Mouse (Mus musculus): ENCODE results near the gene Gna14. TPM values are rescaled to one million over a fixed set of nuclear protein-coding genes. Genes with fewer than 3 reads are reported as not detected.

The Gna14 gene
- polyA plus RNA-seq, 1 experiment: 0.64 TPM

GRCm38 (mm10) chr19:16425596-16425995 lies 10.0 kb upstream of the Gna14 start:
- TF ChIP-seq CTCF (IDR thresholded peaks at IDR 0.05; ENCODE audit: borderline replicate concordance, insufficient read depth, low read depth, low read length) (no peak), POLR2A (IDR thresholded peaks at IDR 0.05; ENCODE audit: borderline replicate concordance, insufficient read depth, low read length) (no peak)

GRCm38 (mm10) chr19:16431368-16431767 lies 4.2 kb upstream of the Gna14 start:
- Histone ChIP-seq H3K27me3 (ENCODE audit: control insufficient read depth, insufficient read depth, low read length) (no peaks in the 10 kb centered on the region), H3K27ac (ENCODE audit: insufficient read depth, low read length) (no peak overlapping the region), H3K4me3 (replicated peaks; ENCODE audit: insufficient read depth, low read depth, low read length) (no peak overlapping the region), H3K4me1 (ENCODE audit: control insufficient read depth, insufficient read depth, low read length) (no peaks in the 10 kb centered on the region)
- DNase-seq: no peak
- no peak for TF ChIP-seq CTCF (IDR thresholded peaks at IDR 0.05; ENCODE audit: borderline replicate concordance, insufficient read depth, low read depth, low read length)
- 64% methylated on average over 8 of the region's 8 CpGs for WGBS

More at GRCm38 (mm10) chr19:16425596-16425995, 10.0 kb upstream of the Gna14 start:
- H3K27ac ChIP-seq (ENCODE audit: insufficient read depth, low read length): no peak overlapping the region
- no peak overlapping the region for H3K4me3 ChIP-seq (replicated peaks; ENCODE audit: insufficient read depth, low read depth, low read length)
- 48% methylated on average over 2 of the region's 2 CpGs for WGBS
- no peaks in the 10 kb centered on the region for H3K27me3 ChIP-seq (ENCODE audit: control insufficient read depth, insufficient read depth, low read length)
- H3K4me1 ChIP-seq (ENCODE audit: control insufficient read depth, insufficient read depth, low read length): no peaks in the 10 kb centered on the region
- no peak for DNase-seq

- Histone ChIP-seq H3K27ac (ENCODE audit: insufficient read depth, low read length) (no peak overlapping the region), H3K4me1 (ENCODE audit: control insufficient read depth, insufficient read depth, low read length) (no peaks in the 10 kb centered on the region), H3K4me3 (replicated peaks; ENCODE audit: insufficient read depth, low read depth, low read length) (no peak overlapping the region), H3K27me3 (ENCODE audit: control insufficient read depth, insufficient read depth, low read length) (no peaks in the 10 kb centered on the region)
- TF ChIP-seq CTCF (IDR thresholded peaks at IDR 0.05; ENCODE audit: borderline replicate concordance, insufficient read depth, low read depth, low read length): no peak
- no peak for TF ChIP-seq POLR2A (IDR thresholded peaks at IDR 0.05; ENCODE audit: borderline replicate concordance, insufficient read depth, low read length)
- peak in 1 of 2 experiments; percentile 9 for DNase-seq
- 4% methylated on average over 9 of the region's 9 CpGs for WGBS
Observed at GRCm38 (mm10) chr19:16434879-16435278, 683 bp upstream of the Gna14 start.

DNA sequence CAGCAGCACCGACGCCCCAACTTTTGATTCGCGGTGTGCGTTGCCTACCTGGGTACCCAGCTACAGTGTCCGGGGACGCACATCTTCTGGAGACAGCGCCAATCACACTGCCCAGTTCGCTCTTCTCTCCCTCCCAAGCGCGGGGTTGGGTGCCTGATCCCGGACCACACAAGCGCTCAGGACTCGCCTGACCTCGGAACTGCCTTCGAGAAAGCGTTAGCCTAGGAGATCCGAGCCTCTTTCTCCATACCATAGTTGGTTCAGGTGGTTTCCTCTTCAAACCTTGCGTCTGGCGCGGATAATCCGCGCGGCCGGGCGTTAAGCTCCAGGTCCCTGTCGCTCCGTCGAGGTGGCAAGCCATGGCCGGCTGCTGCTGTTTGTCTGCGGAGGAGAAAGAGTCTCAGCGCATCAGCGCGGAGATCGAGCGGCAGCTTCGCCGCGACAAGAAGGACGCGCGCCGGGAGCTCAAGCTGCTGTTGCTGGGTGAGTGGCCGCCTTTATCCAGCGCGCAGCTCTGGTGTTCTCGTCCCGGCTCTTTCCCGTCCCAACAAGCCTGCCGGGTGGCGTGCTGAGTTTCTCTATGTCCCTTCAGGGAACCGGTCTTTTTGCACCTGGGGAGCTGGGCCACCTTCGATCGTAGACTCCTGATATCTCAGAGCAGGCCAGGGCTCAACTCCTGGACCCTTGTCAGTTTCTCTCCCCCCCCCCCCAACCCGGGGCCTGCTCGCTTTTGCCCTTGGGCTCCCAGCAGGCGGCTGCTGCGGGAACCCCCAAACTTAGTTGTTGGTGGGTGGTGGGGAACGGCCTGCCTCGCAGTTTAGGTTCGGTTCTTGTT lies 990 bp downstream of the Gna14 start:
- 8% methylated on average over 61 of the region's 61 CpGs for WGBS
- peak in 1 of 2 experiments; percentile 10 for DNase-seq
- Histone ChIP-seq H3K4me3 (replicated peaks; ENCODE audit: insufficient read depth, low read depth, low read length) (no peak overlapping the region), H3K4me1 (ENCODE audit: control insufficient read depth, insufficient read depth, low read length) (no peaks in the 10 kb centered on the region), H3K27ac (ENCODE audit: insufficient read depth, low read length) (no peak overlapping the region), H3K27me3 (ENCODE audit: control insufficient read depth, insufficient read depth, low read length) (no peaks in the 10 kb centered on the region)
- no peak for TF ChIP-seq POLR2A (IDR thresholded peaks at IDR 0.05; ENCODE audit: borderline replicate concordance, insufficient read depth, low read length)

- Histone ChIP-seq H3K27me3 (ENCODE audit: control insufficient read depth, insufficient read depth, low read length) (no peaks in the 10 kb centered on the region), H3K27ac (ENCODE audit: insufficient read depth, low read length) (no peak overlapping the region), H3K4me3 (replicated peaks; ENCODE audit: insufficient read depth, low read depth, low read length) (no peak overlapping the region), H3K4me1 (ENCODE audit: control insufficient read depth, insufficient read depth, low read length) (no peaks in the 10 kb centered on the region)
- TF ChIP-seq CTCF (IDR thresholded peaks at IDR 0.05; ENCODE audit: borderline replicate concordance, insufficient read depth, low read depth, low read length) (no peak), POLR2A (IDR thresholded peaks at IDR 0.05; ENCODE audit: borderline replicate concordance, insufficient read depth, low read length) (no peak)
- WGBS: 86% methylated on average over 4 of the region's 4 CpGs
- DNase-seq: no peak
Observed at GRCm38 (mm10) chr19:16437170-16437483, 1.6 kb downstream of the Gna14 start.

- Histone ChIP-seq H3K4me3 (replicated peaks; ENCODE audit: insufficient read depth, low read depth, low read length) (no peak overlapping the region), H3K27ac (ENCODE audit: insufficient read depth, low read length) (no peak overlapping the region), H3K27me3 (ENCODE audit: control insufficient read depth, insufficient read depth, low read length) (no peaks in the 10 kb centered on the region), H3K4me1 (ENCODE audit: control insufficient read depth, insufficient read depth, low read length) (no peaks in the 10 kb centered on the region)
- TF ChIP-seq POLR2A (IDR thresholded peaks at IDR 0.05; ENCODE audit: borderline replicate concordance, insufficient read depth, low read length) (no peak), CTCF (IDR thresholded peaks at IDR 0.05; ENCODE audit: borderline replicate concordance, insufficient read depth, low read depth, low read length) (no peak)
- no peak for DNase-seq
- WGBS: 91% methylated on average over 5 of the region's 5 CpGs
Observed at GRCm38 (mm10) chr19:16437906-16438305, 2.3 kb downstream of the Gna14 start.

GRCm38 (mm10) chr19:16439278-16439677 lies 3.7 kb downstream of the Gna14 start:
- H3K4me1 ChIP-seq (ENCODE audit: control insufficient read depth, insufficient read depth, low read length): no peaks in the 10 kb centered on the region
- WGBS: 59% methylated on average over 4 of the region's 4 CpGs
- no peak for DNase-seq
- TF ChIP-seq POLR2A (IDR thresholded peaks at IDR 0.05; ENCODE audit: borderline replicate concordance, insufficient read depth, low read length): no peak
- TF ChIP-seq CTCF (IDR thresholded peaks at IDR 0.05; ENCODE audit: borderline replicate concordance, insufficient read depth, low read depth, low read length): no peak
- H3K4me3 ChIP-seq (replicated peaks; ENCODE audit: insufficient read depth, low read depth, low read length): no peak overlapping the region
- H3K27me3 ChIP-seq (ENCODE audit: control insufficient read depth, insufficient read depth, low read length): no peaks in the 10 kb centered on the region
- H3K27ac ChIP-seq (ENCODE audit: insufficient read depth, low read length): no peak overlapping the region

DNA sequence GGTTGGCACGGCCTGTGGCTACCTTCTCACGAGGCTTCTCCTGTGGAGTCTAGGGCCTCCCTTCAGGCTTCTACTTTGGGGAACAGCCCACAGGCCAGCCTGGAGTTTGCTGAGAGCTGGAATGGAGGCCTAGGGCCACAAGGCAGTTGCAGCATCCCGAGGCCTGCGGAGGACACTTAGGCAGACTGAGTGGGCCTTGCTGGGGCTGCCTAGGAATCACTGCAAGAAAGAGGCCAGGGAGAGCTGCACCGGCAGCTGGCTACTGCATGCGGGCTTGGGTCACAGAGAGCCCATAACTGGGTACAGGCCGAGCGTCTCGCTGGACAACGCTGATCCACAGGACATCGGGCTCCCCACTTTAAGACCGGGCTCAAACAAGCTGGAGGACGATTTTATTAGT lies 4.3 kb downstream of the Gna14 start:
- Histone ChIP-seq H3K27me3 (ENCODE audit: control insufficient read depth, insufficient read depth, low read length) (no peaks in the 10 kb centered on the region), H3K27ac (ENCODE audit: insufficient read depth, low read length) (no peak overlapping the region), H3K4me3 (replicated peaks; ENCODE audit: insufficient read depth, low read depth, low read length) (no peak overlapping the region), H3K4me1 (ENCODE audit: control insufficient read depth, insufficient read depth, low read length) (no peaks in the 10 kb centered on the region)
- TF ChIP-seq POLR2A (IDR thresholded peaks at IDR 0.05; ENCODE audit: borderline replicate concordance, insufficient read depth, low read length): no peak
- no peak for TF ChIP-seq CTCF (IDR thresholded peaks at IDR 0.05; ENCODE audit: borderline replicate concordance, insufficient read depth, low read depth, low read length)
- WGBS: 80% methylated on average over 13 of the region's 13 CpGs
- no peak for DNase-seq

Measured in cerebellum, adult 2 months (tissue).